Mouse (Mus musculus) retina, embryonic 14.5 days (tissue): ENCODE results near the gene Dnal4.
A peak's percentile ranks its signal among the peaks of the same experiment; 100 is the strongest.
"Not testable (repeated sequence)": the region's sequence is repeated elsewhere in the genome, so short reads cannot be mapped to it uniquely, and the experiment has no call there.

Experiments
- DNase-seq: peaks from one replicate; pipeline ENCODE4 v3.0.0-alpha.2; 2015; ENCODE audit warnings: low spot score

Dnal4 gene

GRCm38 (mm10) chr15:79777749-79778148, at the start of gene Dnal4:
Dnal4 (minus strand) TSS chr15:79777849.
- DNase-seq = no peak

DNA sequence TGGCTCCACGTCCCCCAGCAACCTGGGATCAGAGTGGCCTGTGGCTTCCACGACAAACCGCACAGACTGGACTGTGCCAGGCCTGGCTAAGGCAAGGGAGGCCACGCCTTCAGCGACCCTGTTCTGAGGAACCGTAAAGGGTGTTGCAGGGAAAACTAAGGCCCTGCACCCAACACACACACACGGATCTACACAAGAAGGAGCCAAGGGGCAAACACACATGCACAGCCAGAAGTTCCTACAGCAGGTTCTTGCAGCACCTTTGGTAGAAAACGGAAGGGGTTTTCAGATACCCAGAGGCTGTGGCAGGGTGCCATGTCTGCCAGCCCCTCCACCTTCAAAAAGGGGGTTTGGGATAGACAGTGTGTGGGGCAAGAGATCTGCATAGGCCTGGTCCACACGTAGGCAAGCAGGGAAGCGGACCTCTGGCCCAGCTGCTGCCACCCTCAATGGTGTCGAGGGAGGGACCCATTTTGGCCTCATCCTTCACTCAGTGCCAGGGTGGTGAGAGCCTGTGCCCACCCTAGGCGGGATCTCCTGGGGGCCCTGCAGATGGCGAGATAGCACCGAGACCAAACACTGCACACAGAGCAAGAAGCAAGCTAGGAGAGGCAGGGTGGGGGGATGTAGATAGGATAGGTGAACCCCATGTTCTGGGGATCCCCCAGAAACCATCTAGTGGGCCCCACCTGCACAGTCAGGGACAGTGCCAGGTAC, 49.6 kb upstream of the Dnal4 start:
- no peak for DNase-seq

DNA sequence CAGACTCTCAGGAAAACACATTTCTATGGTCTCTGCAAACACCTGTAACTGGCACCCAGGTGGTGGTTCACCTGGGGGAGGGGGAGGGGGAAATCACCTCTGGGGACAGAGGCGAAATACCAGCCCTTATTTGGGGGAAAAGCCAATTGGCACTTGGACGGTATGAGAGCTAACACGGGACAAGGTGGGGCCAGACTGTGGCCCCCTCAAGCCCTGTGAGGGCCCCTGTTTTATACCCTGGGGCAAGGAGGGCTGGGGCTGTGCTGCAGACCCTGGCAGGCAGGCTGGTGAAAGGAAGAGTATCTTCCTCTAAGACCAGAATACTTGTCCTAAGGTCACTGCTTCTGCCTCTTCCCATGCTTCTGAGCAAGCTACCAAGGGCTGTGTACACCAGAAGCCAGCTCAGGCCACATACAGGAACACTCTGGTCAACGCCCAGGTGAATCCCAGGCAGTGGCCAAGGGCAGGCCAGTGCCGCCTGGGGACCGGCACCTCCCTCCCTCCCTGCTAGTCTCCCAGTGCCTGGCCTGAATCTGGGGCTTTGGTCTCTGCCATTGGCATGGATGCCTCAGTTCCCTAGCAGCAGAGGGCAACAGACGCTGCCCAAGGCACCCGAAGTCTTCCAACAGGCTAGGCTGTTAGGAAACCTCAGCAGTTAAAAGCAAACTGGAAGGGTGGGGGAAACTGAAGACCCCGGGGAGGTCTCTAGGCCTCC, 48.7 kb upstream of the Dnal4 start:
- no peak for DNase-seq

GRCm38 (mm10) chr15:79825146-79825825, 47.6 kb upstream of the Dnal4 start:
- DNase-seq = peak; percentile 76

DNA sequence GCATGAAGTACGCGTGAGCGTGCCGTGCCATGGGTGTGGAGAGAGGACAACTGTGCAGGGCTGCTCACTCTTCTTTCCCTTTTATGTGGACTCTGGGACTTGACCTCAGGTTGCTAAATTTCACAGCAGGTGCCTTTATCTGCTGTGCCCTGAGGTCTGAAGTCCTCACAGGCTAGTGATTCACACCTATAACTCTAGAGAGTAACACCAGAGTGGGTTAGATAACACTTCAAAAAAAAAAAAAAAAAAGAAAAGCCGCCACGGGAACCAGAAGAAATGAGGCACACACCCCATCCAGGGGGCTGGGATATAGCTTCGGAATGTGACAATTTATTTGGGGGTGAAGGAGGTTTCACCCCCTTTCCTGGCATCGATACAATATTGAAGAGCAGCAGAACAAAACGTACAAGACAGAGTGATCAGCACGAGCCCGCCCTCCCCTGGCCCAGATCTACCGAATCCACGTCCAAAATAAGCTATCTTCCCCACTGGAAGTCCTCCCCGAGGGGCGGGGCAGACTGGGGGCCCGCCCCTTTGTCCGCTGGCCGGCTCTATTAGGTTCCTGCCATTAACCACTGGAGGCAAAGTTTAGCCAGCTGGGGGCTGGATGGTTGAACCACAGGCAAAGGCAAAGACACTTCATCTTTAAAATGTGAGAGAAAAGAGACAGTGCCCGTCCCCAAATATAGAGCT, 46.1 kb upstream of the Dnal4 start:
- DNase-seq = no peak

DNA sequence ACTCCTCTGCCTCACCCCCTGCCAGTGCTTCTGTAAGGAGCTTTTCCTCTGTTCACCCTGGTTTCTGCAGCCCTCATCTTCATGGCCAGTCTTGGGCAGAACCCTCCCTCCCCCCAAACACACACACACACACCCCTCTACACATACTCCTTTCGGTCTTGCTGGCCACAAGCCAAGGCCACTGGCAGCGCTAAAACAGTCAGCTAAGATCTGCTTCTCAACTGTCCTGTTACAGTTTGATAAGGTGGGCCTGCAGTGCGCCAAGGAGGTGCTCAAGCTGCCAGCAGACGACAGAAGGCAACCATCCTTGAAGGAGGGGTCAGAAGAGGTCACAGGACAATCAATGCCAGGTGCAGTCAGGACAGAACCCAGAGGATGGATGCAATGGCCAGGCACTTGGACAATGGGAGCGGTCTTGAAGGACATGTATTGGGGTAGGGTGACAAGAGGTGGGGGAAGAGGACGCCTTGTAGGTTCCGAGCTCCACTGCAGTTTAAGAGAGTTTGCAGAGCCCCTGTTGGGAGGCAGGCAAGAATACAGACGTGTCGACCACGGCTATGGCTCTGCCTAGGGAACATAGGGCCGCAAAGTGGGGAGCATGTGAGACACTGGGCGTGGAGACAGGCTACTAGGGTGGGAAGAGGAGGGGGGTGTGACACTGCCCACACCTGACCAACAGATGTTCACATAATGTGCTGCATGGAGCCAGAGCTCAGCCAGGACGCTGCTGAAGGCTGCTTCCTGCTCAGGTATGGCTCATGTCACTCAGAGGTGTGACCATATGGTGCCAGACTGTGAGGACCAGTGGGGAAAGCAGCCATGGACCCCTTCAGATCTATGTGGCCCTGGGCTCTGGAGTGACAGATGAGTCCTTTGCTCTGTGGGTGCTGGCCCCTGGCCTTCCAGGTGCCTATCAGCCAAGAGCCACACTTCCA, 44.9 kb upstream of the Dnal4 start:
- DNase-seq = no peak

- DNase-seq = no peak
These were observed 40.7 kb upstream of the Dnal4 start for GRCm38 (mm10) chr15:79818325-79818724.

- DNase-seq = no peak
These were observed 36.1 kb upstream of the Dnal4 start for GRCm38 (mm10) chr15:79813666-79814258.

DNA sequence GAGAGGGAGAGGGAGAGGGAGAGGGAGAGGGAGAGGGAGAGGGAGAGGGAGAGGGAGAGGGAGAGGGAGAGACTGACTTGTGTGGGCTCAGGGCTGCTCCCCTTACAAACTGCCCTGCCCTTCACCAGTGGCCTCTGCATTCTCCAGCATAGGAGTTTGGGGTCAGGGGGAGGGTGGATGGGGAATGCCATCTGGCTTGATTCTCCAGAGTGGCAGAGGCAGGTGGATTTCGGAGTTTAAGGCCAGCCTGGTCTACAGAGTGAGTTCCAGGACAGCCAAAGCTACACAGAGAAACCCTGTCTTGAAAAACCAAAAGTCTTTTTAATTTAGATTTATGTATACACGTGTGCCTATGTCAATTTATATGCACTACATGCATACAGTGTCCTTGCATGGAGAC, 35.2 kb upstream of the Dnal4 start:
- DNase-seq = not testable (repeated sequence)

DNA sequence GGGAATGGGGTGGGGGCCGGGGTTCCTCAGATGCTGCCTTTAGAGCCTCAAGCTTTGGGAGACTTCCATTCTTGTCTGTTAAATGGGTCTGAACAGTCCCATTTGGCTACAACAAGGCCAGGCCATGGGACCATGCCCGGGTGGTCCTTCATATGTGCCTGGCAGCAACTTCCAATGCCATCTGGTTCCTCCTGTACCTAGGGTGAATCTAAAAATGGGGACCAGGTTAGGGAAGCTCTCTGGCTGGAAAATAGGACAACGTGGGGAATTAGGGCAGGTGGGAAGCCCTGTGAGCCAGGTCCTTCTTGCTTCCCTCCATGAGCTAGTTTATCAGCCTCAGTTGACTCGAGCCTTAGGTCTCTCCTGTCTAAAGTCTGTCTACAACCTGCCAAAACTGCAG, 33.3 kb upstream of the Dnal4 start:
- no peak for DNase-seq

- no peak for DNase-seq
These were observed 32.4 kb upstream of the Dnal4 start for GRCm38 (mm10) chr15:79810061-79810460.

DNA sequence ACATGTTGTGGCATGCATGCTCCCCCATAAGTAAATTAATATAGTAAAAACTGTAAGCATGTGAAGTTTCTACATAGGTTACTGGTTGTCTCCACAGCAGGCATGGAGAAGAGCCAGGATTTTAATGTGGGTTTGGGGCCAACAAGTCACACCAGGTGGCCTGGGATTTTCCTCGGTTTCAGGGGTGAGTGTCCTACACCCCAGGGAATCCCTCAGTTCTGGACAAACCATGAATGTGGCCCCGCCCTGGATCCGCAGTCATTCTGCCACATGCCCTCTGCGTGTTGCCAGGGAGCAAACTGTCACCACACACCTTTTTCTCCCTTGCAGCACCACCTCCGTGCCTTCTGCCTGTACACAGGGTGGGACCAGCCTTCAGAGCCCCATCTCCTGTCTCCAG, 31.0 kb upstream of the Dnal4 start:
- no peak for DNase-seq

- DNase-seq = peak; percentile 77
These were observed 30.5 kb upstream of the Dnal4 start for GRCm38 (mm10) chr15:79808114-79808513.

DNA sequence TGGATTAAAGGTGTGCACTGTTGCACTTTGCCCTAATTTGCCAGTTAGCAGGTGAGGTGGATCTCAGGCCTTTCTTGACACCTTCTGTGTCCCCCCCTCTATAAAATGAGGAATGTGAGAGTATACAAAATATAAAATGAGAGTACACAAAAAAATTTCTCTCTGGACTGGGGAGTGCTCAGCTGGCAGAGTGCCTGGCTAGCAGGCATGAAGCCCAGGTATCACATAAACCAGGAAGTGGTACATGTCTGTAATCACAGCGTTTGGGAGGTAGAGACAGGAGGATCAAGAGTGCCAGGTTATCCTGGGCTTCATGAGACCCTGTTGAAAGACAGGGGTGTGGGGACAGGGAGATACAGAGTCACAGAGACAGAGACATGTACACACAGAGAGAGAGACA, 29.4 kb upstream of the Dnal4 start:
- DNase-seq = no peak

DNA sequence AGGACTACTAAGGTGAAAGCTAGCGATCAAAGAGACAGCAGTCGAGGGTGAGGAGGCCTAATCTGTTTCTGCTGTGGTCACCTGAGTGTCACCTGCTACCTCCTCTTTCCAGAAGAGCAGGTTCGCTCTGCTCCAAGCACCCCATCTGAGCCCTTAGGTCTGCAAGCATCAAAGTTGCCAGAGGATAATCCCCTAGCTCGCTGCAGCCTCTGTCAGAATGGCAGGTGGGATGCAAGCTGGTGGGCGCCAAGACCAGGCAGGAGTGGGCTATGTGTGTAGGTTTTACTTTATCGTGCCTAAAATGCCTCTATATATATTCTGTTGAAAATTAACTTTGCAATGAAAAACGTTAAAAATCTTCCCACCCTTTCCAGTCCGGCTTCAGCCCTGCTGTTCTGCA, 27.6 kb upstream of the Dnal4 start:
- no peak for DNase-seq

DNA sequence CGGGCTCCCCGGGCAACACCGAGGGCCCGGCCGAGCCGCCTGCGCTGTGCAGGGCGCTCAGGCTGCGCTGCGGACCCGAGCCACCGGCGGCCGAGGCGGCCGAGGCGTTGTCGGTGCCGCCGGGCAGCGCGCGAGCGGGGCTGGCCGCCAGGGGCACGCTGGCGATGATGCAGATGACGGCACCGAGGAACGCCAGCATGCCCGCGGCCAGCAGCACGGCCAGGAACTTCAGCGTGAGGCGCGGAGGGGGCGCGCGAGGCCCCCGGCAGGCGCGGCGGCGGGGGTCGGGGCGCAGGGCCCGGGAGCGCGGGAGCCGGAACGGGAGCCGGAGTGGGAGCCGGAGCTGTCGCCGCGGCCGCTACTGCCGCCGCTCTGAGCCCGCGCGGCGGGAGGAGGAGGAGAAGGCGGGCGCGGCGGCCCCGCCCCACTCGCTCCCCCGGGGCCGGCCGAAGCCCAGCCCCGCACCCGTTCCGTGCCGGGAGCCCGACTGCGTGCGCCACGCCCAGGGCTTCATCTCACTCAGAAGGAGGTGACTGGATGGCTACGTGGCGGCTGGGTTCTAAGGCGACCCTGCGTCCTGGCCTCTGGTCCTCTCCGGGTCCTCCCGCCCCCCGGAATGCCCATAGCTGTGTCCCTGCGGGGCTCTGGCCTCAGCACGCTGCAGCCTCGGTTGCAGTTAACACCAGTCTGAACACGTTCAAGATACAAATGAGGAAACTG, 26.9 kb upstream of the Dnal4 start, which contains the start of gene Nptxr:
Nptxr (minus strand) TSS at position 415 of the 720 bp plus-strand sequence.
- peak; percentile 71 for DNase-seq

DNA sequence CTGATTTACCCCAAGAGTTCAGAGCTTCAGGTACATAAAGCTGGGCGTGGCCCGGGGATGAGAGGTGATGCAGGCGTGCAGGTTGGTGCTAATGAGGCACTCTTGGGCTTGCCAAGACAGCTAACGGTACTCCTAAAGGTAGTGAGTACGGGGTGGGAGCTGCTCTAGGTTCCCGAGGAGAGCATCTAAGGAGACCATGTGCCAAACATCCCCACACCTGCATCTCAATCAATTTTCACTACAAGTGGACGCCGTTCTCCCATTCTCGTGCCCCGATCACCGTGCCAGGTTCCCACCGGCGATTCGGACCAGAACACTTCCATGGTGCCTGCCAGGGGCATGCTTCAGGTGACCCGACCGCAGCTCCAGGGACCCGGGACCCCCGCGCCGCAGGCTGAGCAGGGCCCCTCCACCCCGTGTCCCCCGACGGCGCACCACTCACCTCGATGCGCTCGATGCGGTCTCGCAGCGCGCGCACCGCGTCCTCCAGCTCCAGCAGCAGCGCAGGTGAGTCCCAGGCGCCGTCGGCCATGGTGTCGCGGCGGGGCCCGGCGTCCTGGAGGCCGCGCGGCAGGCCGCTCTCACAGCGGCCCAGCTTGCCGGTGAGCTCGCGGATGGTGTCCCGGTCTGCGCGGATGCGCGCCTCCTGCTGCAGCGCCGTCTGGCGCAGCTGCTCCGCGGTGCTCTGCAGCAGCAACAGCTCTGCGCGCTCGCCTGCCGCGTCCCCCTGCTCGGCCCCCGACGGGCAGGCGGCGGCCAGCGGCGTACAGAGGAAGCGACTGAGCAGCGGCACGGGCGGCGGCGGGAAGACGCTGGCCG, 26.1 kb upstream of the Dnal4 start:
- DNase-seq = peak; percentile 66

GRCm38 (mm10) chr15:79802304-79802703, 24.7 kb upstream of the Dnal4 start:
- no peak for DNase-seq

DNA sequence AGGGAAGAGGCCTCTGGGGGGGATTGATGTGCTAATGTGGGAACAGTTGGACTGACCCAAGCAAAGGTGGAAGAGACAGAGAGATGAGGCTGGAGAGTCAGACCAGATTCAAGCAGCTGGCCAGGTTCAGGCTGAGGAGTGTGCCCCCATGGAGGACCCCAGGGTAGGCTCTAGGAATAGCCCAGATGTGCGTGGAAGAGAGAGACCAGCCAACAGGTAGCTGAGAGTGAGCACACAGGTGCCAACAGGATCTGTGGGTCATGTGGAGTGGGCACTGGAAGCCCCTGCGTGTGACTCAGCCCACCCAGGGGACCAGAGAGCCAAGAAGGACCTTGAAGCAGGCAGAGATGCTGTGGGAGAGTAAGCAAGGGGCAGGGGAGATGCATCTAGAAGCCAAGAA, 24.0 kb upstream of the Dnal4 start:
- DNase-seq = no peak
